Mouse (Mus musculus) C2C12 (cell line): ENCODE data around the gene Lsm14b.

Experiments used
- CEBPB ChIP-seq: IDR thresholded peaks from one replicate; pipeline ENCODE4 v1.6.1; 2011; ENCODE audit warnings: low read depth, mild to moderate bottlenecking, control low read depth, moderate library complexity
- CTCF ChIP-seq: IDR thresholded peaks from one replicate; pipeline ENCODE4 v1.5.1; 2011; ENCODE audit not compliant: control insufficient read depth, insufficient read depth, insufficient read length
- MAX ChIP-seq: IDR thresholded peaks from one replicate; pipeline ENCODE4 v1.6.1; 2011; ENCODE audit warnings: mild to moderate bottlenecking, control low read depth
- MYOD1 ChIP-seq: IDR thresholded peaks from one replicate; pipeline ENCODE4 v1.6.1; 2011; ENCODE audit warnings: low read depth; ENCODE audit not compliant: control insufficient read depth, insufficient read length
- USF1 ChIP-seq: IDR thresholded peaks from one replicate; pipeline ENCODE4 v1.6.1; 2011; ENCODE audit warnings: low read depth, mild to moderate bottlenecking, control low read depth, moderate library complexity

DNA sequence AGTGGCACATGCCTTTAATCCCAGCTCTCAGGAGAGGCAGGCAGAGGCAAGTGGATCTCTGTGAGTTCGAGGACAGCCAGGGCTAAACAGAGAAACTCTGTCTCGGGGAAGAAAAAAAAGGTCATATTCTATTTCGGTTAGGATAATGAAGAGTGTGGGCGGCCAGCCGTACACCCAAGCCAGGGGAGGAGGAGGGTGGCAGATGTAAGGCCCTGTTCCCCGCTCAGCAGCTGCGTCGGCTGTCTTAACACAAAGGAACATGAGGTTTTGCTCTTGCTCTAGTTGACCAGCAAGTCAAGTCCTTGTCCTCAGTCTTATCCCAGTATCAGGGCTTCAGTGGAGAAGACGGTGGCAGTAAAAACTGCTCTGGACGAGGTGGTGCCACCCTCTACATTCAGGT, 58.3 kb downstream of the Lsm14b start:
- TF ChIP-seq CTCF (no peak), MAX (no peak), MYOD1 (no peak), CEBPB (no peak), USF1 (no peak)
